Mouse (Mus musculus) T-cell, adult 2 months (primary cell): ENCODE results near the gene Tdrd9.
"Not testable (repeated sequence)": the region's sequence is repeated elsewhere in the genome, so short reads cannot be mapped to it uniquely, and the experiment has no call there.

ENCODE experiments used
- DNase-seq: peaks from one replicate; pipeline ENCODE4 v3.0.0; 2022; ENCODE audit warnings: low spot score

Tdrd9 gene

DNA sequence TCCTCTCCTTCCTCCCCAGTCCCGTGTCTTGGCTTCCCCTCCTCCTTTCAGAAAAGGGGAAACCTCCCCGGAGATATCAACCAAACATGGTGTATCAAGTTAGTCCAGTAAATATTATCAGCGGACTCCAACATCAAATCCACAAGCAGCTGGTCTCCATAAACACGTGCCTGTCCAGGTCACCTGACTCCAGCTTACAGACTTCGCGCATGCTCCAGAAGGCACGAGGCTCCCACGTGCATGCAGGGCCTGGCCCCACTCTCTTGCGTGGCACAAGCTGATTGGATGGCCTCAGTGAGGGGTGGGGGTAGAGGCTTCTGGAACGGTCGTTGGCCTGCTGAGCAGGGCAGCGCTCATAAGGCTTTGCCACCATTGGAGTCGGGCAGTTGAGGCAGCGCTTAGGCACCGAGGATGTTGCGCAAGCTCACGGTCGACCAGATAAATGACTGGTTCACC is at the start of gene Tdrd9:
Tdrd9 (plus strand) TSS at position 329 of the 456 bp plus-strand sequence.
- DNase-seq = no peak

DNA sequence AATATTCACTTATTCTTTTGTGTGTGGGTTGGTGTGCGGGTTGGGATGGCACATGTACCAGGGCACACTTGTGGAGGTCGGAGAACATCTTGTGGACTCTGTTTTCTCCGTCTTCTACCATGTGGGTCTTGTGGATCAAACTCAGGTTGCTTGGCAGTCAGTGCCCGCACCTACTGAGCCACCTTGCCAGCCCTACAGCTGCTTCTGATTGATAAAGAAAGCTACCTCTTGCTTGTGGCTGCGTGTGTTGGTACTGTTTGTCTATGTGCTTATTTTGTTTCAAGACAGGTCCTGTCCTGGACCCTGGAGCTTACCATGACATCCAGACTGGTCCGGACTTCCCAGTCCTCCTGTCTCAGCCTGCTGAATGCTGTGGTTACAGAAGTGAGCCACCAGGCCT is 48.2 kb upstream of the Tdrd9 start:
- no peak for DNase-seq

DNA sequence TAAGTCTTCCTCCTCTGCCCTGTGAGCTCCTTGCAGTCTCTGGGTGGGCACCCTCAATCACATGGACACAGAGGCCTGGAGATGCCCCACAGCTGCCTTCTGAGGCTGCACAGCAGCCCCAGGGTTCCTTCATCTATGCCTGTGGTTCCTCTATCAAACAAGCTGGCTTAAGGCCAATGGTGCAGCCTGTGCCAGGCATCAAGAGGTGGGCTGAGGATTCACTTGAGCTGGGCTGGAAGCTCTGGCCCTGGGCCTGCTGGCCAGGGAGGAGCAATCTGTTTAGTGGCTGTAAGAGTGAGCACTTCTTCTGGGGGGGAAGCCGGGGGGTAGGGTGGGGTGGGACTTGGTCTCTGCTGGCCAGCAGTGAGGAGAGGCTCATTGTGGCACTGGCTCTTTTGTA is 44.0 kb upstream of the Tdrd9 start:
- DNase-seq = no peak

GRCm38 (mm10) chr12:111928411-111928966 is 42.9 kb upstream of the Tdrd9 start:
- no peak for DNase-seq

DNA sequence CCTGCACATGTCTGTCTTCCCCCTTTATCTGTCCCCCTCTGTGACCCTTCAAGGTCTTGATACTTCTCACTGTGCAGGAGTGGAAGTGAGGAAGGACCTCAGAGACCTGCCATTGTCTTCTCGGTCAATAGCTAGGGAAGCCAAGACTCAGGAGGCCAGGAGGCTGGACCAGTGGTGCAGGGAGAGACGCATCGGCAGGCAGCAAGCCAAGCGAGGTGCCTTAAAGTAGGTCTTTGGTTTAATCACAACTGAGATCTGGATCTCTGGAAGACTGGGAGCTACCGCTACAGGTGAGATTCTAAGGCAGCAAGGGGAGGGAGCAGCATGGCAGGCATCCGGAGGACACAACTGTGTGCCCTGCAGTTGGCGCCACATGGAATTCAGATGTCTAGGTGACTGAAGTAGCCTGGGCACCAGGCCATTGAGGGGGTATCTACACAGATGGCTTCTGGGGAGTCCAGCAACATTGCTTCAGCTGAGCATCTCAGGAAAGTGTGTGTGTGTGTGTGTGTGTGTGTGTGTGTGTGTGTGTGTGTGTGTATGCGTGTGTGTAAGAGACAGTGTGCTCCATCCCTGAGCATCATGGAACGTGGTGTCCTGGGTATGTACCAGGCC is 39.8 kb upstream of the Tdrd9 start:
- no peak for DNase-seq

DNA sequence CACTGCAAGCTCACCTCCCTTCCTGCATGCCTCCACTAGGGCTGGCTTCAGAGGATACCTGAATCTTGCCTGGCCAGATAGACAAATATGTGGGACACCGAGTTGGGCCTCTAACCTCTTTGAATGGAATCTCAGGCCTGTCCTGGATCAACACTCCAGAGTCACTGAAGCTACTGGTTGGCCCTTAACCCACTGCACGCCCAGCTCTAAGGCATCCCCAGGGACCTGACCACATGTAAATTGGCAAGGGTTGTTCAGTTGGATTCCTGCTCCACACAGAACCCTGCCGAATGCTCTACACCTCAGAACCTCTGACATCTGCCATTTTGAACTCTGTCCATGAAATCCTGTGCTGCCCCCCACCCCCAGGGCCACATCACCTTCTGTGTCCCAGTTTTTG is 38.8 kb upstream of the Tdrd9 start:
- no peak for DNase-seq

DNA sequence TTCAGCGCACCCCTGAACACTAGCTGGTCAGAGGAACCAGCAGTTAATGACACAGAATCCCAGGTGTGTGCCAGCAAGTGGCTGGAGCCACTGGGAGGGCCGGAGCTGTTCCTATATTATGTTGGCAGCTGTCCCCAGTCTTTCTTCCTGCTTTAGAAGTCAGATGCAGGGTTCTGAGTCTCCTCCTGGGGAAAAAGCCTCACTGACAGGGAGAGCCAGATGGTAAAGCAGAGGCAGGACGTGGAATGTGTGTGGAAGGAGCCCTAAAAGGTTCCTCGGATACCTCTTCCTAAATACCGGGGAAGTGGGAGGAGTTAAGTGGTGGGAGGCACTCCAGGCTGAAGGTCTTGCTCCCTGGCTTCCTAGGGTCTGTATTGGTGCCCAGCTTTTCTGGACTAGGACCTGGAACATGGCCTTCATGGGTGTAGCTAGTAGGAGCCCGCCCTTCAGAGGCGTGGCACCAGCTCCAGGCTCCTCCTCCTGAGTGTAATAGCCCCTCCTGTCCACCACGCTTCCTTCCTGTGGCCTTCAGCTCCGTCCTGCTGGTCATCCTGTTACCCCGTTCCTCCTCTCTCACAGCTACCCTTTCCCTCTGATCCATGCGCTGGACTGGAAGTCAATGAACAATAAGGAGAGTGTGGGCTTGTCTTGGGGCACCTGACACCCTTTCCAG is 38.2 kb upstream of the Tdrd9 start:
- no peak for DNase-seq

DNA sequence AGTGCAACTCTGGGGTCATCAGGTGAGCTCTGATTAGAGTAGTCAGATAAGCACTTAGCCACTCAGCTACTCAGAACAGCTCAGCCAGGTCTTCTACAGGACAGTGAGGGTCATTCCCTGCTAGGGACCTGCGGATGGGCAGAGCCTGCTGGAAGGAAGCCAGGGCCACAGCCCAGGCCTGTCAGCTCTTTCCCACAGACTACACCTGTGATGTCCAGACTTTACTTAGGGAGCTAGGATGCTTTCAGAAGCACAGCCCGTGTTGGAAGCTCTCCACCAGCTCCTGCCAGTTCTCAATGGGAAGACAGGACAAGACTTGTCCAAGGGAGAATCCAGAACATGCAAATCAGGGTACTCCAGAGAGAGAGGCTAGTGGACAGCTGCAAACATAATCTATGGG is 37.4 kb upstream of the Tdrd9 start:
- no peak for DNase-seq

- DNase-seq = no peak
Observed at GRCm38 (mm10) chr12:111936706-111937550, 34.4 kb upstream of the Tdrd9 start.

DNA sequence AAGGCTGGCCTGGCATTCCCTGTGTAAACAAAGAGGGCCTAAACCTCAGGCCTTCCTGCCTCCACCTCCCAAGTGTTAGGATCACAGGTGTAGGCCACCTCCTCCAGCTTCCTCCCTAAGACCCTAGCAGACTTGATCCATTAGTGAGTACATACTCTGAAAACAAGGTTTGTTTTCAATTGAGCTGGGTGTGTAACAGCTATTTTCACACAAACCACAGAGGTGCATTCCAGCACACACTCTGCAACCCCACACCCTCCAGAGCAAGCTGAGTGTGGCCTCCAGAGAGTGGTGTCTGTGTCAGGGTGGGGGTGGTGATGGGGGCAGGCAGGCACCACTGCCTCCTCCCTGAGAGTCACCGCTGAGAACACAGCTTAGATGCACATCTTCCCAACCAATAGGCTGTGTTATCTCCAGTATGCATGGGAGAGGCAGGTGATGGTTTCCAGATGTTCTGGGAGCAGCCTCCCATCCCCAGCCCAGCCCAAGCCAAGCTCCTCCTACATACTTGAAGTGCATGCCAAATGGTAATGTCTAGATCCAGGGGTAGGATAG is 32.7 kb upstream of the Tdrd9 start:
- no peak for DNase-seq

DNA sequence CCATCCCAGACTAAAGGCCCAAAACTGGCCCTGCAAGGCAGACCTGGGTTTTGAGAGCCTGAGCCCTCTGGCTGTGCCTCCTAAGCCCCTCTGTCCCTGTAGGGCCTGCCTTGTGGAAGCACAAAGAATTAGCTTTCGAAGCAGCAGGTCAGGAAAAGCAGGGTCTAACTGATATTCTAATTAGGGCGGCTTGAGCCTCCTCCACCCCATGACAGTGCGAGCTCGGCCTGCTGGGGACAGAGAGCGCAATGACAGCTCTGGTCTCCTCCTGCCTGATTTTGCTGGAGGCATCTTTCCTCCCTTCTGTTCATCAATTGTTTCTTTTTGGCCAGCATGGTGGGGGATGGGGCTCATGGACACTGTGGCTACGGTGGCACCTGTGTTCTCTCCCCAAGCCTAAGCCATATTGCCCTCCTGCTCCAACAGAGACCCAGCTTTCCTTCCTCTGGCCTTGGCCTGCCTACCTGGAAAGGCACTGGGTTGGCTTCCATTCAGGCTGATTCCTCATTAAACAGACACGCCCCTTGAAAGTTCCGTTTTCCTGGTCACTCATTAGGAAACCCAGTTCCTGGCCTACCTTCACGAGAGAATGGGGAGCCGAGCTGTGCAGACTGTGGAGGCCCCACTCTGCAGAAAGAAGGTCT is 27.8 kb upstream of the Tdrd9 start:
- no peak for DNase-seq

GRCm38 (mm10) chr12:111944065-111944987 is 27.0 kb upstream of the Tdrd9 start:
- not testable (repeated sequence) for DNase-seq

- no peak for DNase-seq
Observed at GRCm38 (mm10) chr12:111945115-111945514, 26.2 kb upstream of the Tdrd9 start.

- DNase-seq = peak; percentile 10
Observed at GRCm38 (mm10) chr12:111945765-111946655, 25.3 kb upstream of the Tdrd9 start.

- DNase-seq = peak; percentile 64
Observed at GRCm38 (mm10) chr12:111946716-111947115, 24.6 kb upstream of the Tdrd9 start.

GRCm38 (mm10) chr12:111950486-111950885 is 20.9 kb upstream of the Tdrd9 start:
- DNase-seq = no peak

DNA sequence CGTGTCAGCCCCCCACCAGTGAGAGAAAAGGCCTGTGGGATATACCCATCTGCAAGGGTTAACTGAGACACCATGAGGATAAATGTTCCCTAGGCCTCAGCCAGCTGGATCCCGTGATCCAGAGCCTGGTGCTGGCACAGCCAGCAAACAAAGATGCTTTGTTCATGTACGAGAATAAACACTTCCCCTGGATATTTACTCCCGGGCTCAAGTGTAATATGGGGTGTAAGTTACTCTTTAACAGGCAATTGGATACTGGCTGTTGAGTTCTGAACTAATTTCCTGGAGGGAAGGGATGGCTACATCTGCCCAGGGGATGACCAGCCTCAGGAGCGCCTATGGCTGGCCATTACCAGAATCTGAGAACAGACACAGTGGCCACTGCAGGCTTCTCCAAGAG is 19.7 kb upstream of the Tdrd9 start:
- DNase-seq = no peak

DNA sequence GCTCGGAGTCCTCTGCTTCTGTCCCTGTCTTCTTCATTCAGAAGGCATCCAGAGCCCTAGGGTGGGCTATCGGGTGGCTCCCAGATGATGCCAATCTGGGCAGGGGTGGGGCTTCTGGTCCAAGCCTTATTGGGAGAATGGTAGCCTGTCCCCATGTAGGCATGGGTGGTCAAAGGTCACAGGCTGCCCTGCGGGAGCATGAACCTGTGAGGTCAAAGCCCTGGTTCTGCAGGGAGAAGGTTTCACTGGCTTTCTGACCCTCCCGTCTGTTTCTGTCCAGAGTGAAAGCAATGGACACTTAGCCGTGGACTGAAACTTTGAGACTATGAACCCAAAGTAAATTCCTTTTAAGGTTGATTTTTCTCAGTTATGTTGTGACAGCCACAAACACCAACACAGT is 15.2 kb upstream of the Tdrd9 start:
- no peak for DNase-seq

DNA sequence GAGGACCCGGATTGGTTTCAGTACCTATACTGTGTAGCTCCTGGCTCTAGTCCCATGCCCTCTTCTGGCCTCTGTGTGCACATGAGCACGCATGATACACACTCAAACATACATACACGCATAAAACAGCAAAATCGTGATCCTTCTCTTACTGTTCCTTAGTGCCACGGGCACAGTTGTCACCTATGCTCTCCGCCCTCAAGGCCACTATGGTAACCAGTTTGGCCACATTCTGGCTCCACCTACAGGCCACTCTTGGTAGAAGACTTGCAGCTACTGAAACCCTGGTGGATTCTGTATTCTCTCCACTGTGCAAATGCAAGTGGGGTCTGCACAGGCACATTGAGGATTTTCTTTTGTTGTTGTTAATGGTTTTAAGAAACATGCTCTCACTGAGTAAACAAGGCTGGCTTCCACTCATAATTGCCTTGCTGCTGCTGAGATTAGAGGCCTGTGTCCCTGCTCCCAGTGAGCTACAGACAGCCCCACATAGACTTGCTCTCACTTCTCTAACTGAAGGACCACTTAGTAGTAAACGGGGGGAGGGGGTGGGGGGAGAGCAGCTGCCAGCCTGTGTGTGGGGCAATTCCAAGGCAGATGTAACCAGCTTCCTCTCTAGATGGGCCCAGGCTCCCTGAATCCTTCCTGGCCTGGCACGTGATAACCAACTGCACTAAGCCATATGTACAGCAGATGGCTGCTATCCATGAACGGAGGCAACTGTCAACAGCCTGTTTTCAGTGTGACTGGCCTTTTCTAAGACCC is 13.1 kb upstream of the Tdrd9 start:
- DNase-seq = peak; percentile 62
